Mouse (Mus musculus): Measurements from ENCODE around the gene Rln1. TPM values are rescaled to one million over a fixed set of nuclear protein-coding genes. Genes with fewer than 3 reads are reported as not detected.

Gene Rln1
- total and polyA plus RNA-seq, 3 experiments, result not detected

DNA sequence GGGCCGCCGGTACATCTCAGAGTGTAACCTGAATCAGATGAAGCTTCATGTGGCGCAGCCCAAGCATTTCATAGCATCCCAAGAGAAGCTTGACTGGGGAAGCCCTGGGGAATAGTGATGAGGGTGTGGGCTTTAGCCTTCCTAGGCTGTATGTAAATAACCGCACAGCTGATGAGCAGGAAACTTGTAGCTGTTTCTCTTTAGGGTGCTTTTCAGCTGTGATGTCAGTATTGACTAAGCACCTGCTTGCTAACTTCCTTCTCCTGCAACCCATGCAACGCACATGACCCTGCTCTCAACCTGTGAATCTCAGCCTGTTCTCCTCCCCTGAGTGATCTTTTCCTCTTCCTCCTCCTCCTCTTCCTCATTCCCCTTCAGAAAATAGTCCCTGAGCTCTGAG, 29.6 kb upstream of the Rln1 start:
- Histone ChIP-seq H3K9ac (ENCODE audit: low read depth, low read length) (no peak overlapping the region), H3K79me2 (replicated peaks; ENCODE audit: control insufficient read depth, insufficient read depth, low read length) (no peaks in the 10 kb centered on the region), H3K27ac (no peak overlapping the region), H3K36me3 (ENCODE audit: control insufficient read depth, insufficient read depth, low read length) (no peaks in the 10 kb centered on the region), H3K27me3 (ENCODE audit: control insufficient read depth, insufficient read depth, low read length) (no peaks in the 10 kb centered on the region), H3K4me3 (no peak overlapping the region), H3K4me1 (ENCODE audit: control insufficient read depth, insufficient read depth, low read length) (no peaks in the 10 kb centered on the region; the same call in none of the 2 replicates)
- TF ChIP-seq EP300 (IDR thresholded peaks at IDR 0.05; ENCODE audit: insufficient read depth, low read depth, low read length) (no peak), POLR2A (IDR thresholded peaks at IDR 0.05; ENCODE audit: insufficient read depth, low read depth, low read length) (no peak), CTCF (IDR thresholded peaks at IDR 0.05) (no peak)
- 74% methylated on average over 5 of the region's 5 CpGs for WGBS
- intact Hi-C loops (cut with DNase I), result no loop called here
- DNase-seq, result no peak

GRCm38 (mm10) chr19:29363557-29363956, 29.1 kb upstream of the Rln1 start:
- Histone ChIP-seq H3K27me3 (ENCODE audit: control insufficient read depth, insufficient read depth, low read length) (no peaks in the 10 kb centered on the region), H3K4me3 (no peak overlapping the region), H3K4me1 (ENCODE audit: control insufficient read depth, insufficient read depth, low read length) (no peaks in the 10 kb centered on the region; the same call in none of the 2 replicates), H3K27ac (no peak overlapping the region), H3K36me3 (ENCODE audit: control insufficient read depth, insufficient read depth, low read length) (no peaks in the 10 kb centered on the region), H3K9ac (ENCODE audit: low read depth, low read length) (no peak overlapping the region), H3K79me2 (replicated peaks; ENCODE audit: control insufficient read depth, insufficient read depth, low read length) (no peaks in the 10 kb centered on the region)
- TF ChIP-seq CTCF (IDR thresholded peaks at IDR 0.05) (no peak), POLR2A (IDR thresholded peaks at IDR 0.05; ENCODE audit: insufficient read depth, low read depth, low read length) (no peak), EP300 (IDR thresholded peaks at IDR 0.05; ENCODE audit: insufficient read depth, low read depth, low read length) (no peak)
- intact Hi-C loops (cut with DNase I), result no loop called here
- no peak for DNase-seq
- whole genome bisulfite sequencing, result 87% methylated on average over 7 of the region's 7 CpGs

DNA sequence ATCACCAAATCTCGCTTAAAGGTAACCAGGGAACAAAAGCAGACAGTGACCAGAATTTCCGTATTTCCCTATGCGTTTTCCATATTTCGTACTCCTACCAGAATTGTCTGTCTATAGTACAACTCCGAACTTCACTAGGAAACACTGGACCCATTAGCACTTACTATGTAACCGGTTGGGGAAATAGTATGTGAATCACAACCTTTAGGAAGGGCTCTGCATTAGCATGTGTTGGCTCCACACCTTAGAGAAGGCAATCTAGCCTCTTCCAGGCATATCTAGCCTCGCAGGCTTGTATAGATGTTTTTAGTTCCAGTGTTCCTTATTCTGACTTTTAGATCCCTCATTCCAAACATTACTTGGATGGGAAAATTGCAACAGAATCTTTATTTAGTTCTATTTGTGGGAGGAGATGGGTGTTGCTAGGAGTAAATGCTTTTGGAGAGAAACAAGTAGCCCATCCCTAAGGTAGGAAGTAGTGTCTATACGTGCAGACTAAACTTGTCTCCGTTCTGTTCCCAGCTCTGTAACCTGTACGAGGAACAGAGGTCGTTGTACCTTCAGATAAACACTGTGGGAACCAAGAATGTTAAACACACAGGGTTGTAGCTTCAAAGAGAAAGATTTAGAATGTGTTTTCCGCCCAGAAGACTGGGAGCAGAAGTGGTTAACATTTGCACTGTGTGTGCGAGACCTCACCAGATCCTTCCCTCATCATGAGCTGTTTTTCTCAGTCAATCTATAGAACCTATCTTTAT, 27.9 kb upstream of the Rln1 start:
- peak overlapping the region; percentile 20 for H3K9ac ChIP-seq (ENCODE audit: low read depth, low read length)
- H3K4me3 ChIP-seq, result peak overlapping the region; percentile 71
- H3K27ac ChIP-seq, result peak overlapping the region; percentile 83
- WGBS, result 37% methylated on average over 13 of the region's 13 CpGs
- intact Hi-C loops (cut with DNase I), result no loop called here
- TF ChIP-seq EP300 (IDR thresholded peaks at IDR 0.05; ENCODE audit: insufficient read depth, low read depth, low read length) (no peak), POLR2A (IDR thresholded peaks at IDR 0.05; ENCODE audit: insufficient read depth, low read depth, low read length) (no peak), CTCF (IDR thresholded peaks at IDR 0.05) (no peak)
- H3K4me1 ChIP-seq (ENCODE audit: control insufficient read depth, insufficient read depth, low read length), result no peaks in the 10 kb centered on the region; the same call in 1 of the 2 replicates
- no peaks in the 10 kb centered on the region for H3K36me3 ChIP-seq (ENCODE audit: control insufficient read depth, insufficient read depth, low read length)
- no peaks in the 10 kb centered on the region for H3K27me3 ChIP-seq (ENCODE audit: control insufficient read depth, insufficient read depth, low read length)
- DNase-seq, result no peak
- no peaks in the 10 kb centered on the region for H3K79me2 ChIP-seq (replicated peaks; ENCODE audit: control insufficient read depth, insufficient read depth, low read length)

DNA sequence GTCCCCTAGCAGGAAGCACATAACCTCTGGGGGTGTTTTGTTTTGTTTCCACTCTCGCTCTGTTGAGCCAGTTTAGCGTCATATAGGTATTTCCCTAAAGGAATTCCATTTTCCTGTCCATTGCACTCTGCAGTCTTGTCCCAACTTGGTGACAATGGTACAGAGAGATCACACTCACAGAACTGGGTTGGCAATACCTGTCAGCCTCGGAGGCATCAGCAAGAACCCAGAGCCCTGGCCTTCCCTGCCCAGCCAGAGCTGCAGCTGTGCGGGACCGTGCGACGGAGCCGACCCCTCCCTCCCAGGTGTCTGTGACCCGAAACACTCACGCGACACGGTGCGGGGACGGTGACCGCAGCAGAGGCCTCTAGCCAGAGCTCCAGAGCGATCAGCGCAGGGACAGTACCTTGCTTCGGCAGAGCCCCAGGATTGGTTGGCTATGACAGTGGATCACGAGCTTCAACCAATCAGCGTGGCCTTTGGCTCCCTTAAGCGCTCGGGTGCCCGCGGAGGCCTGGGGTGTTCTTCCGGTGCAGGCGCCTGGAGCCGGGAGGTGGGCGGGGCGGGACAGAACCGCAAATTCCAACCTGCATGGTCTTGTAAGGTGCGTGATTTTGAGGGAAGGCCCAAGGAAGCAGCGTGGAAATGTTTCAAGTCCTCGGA, 27.1 kb upstream of the Rln1 start:
- Histone ChIP-seq H3K27ac (peak overlapping the region; percentile 83), H3K4me3 (peak overlapping the region; percentile 71), H3K9ac (ENCODE audit: low read depth, low read length) (peak overlapping the region; percentile 76), H3K79me2 (replicated peaks; ENCODE audit: control insufficient read depth, insufficient read depth, low read length) (no peaks in the 10 kb centered on the region), H3K27me3 (ENCODE audit: control insufficient read depth, insufficient read depth, low read length) (no peaks in the 10 kb centered on the region), H3K4me1 (ENCODE audit: control insufficient read depth, insufficient read depth, low read length) (no peaks in the 10 kb centered on the region; the same call in 1 of the 2 replicates), H3K36me3 (ENCODE audit: control insufficient read depth, insufficient read depth, low read length) (no peaks in the 10 kb centered on the region)
- peak; percentile 87 for TF ChIP-seq POLR2A (IDR thresholded peaks at IDR 0.05; ENCODE audit: insufficient read depth, low read depth, low read length)
- no peak for TF ChIP-seq CTCF (IDR thresholded peaks at IDR 0.05)
- 0 out of 2 replicates have a peak, but pooled peaks have one; percentile 10 for TF ChIP-seq EP300 (IDR thresholded peaks at IDR 0.05; ENCODE audit: insufficient read depth, low read depth, low read length)
- peak; percentile 86 to 93 for DNase-seq
- 1% methylated on average over 33 of the region's 33 CpGs for whole genome bisulfite sequencing
- intact Hi-C loops (cut with DNase I), result no loop called here

- Histone ChIP-seq H3K27me3 (ENCODE audit: control insufficient read depth, insufficient read depth, low read length) (no peaks in the 10 kb centered on the region), H3K27ac (no peak overlapping the region), H3K79me2 (replicated peaks; ENCODE audit: control insufficient read depth, insufficient read depth, low read length) (no peaks in the 10 kb centered on the region), H3K4me1 (ENCODE audit: control insufficient read depth, insufficient read depth, low read length) (no peaks in the 10 kb centered on the region; the same call in 1 of the 2 replicates), H3K4me3 (no peak overlapping the region), H3K9ac (ENCODE audit: low read depth, low read length) (no peak overlapping the region), H3K36me3 (ENCODE audit: control insufficient read depth, insufficient read depth, low read length) (0 out of 2 replicates have a peak, but pooled peaks cover 2% of the 10 kb centered on the region)
- WGBS, result 60% methylated on average over 5 of the region's 5 CpGs
- intact Hi-C loops (cut with DNase I), result no loop called here
- TF ChIP-seq CTCF (IDR thresholded peaks at IDR 0.05) (no peak), EP300 (IDR thresholded peaks at IDR 0.05; ENCODE audit: insufficient read depth, low read depth, low read length) (no peak), POLR2A (IDR thresholded peaks at IDR 0.05; ENCODE audit: insufficient read depth, low read depth, low read length) (no peak)
- DNase-seq, result no peak
Observed at GRCm38 (mm10) chr19:29360251-29360650, 25.8 kb upstream of the Rln1 start.

DNA sequence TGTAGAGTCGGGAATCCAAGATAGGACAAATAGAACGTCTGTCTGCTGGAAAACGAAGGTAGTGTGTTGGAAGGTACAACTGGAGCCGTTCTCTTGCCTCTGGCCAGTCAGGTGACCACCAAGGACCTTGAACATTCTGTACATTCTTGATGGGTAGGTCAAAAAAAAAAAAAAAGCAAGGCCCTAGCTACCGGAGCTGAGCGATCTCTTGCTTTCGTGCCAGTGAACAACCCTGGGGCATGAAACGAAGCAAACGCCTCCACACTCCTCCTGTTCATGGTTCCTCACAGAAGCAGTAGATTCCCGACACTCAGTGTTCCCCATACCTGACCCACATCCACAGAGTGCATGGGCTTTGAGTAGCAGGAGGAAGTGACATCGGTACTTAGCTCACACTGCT, 21.8 kb upstream of the Rln1 start:
- no peak overlapping the region for H3K27ac ChIP-seq
- no peaks in the 10 kb centered on the region for H3K27me3 ChIP-seq (ENCODE audit: control insufficient read depth, insufficient read depth, low read length)
- intact Hi-C loops (cut with DNase I), result no loop called here
- no peaks in the 10 kb centered on the region for H3K79me2 ChIP-seq (replicated peaks; ENCODE audit: control insufficient read depth, insufficient read depth, low read length)
- no peak overlapping the region for H3K9ac ChIP-seq (ENCODE audit: low read depth, low read length)
- 81% methylated on average over 11 of the region's 11 CpGs for WGBS
- no peak for TF ChIP-seq POLR2A (IDR thresholded peaks at IDR 0.05; ENCODE audit: insufficient read depth, low read depth, low read length)
- TF ChIP-seq CTCF (IDR thresholded peaks at IDR 0.05), result no peak
- TF ChIP-seq EP300 (IDR thresholded peaks at IDR 0.05; ENCODE audit: insufficient read depth, low read depth, low read length), result no peak
- H3K4me3 ChIP-seq, result no peak overlapping the region
- DNase-seq, result no peak
- H3K36me3 ChIP-seq (ENCODE audit: control insufficient read depth, insufficient read depth, low read length), result 0 out of 2 replicates have a peak, but pooled peaks cover 2% of the 10 kb centered on the region
- no peaks in the 10 kb centered on the region; the same call in 1 of the 2 replicates for H3K4me1 ChIP-seq (ENCODE audit: control insufficient read depth, insufficient read depth, low read length)

Measured in heart, adult 2 months (tissue).